Mouse (Mus musculus) intestine, embryonic 16.5 days (tissue): Measurements from ENCODE around the gene Pithd1. TPM values are rescaled to one million over a fixed set of nuclear protein-coding genes. Genes with fewer than 3 reads are reported as not detected.

Experiments used
- ATAC-seq: fragments of 200-750 bp; cut with Nextera tagmentation; 2 replicates; pipeline ENCODE4 v1.8.0; 2017; ENCODE audit warnings: moderate TSS enrichment, moderate library complexity
- H3K27ac ChIP-seq: fragments of 300-500 bp; sonication (generic); 2 replicates; pipeline ENCODE4 v1.5.1; 2014; ENCODE audit warnings: mild to moderate bottlenecking, low read length
- H3K27me3 ChIP-seq: fragments of 300-500 bp; sonication (generic); replicated peaks from 2 replicates; pipeline ENCODE4 v1.6.1; 2014; ENCODE audit warnings: low read length, control low read depth, mixed read lengths; ENCODE audit not compliant: control insufficient read depth, insufficient read depth
- H3K36me3 ChIP-seq: fragments of 300-500 bp; sonication (generic); 2 replicates; pipeline ENCODE4 v1.6.1; 2014; ENCODE audit warnings: low read length, control low read depth; ENCODE audit not compliant: control insufficient read depth, insufficient read depth
- H3K4me1 ChIP-seq: fragments of 300-500 bp; sonication (generic); 2 replicates; pipeline ENCODE4 v1.6.1; 2014; ENCODE audit warnings: low read length, control low read depth, mixed read lengths; ENCODE audit not compliant: control insufficient read depth, insufficient read depth
- H3K4me2 ChIP-seq: fragments of 300-500 bp; sonication (generic); 2 replicates; pipeline ENCODE4 v1.6.1; 2014; ENCODE audit warnings: low read depth, low read length, control low read depth
- H3K4me3 ChIP-seq: fragments of 300-500 bp; sonication (generic); 2 replicates; pipeline ENCODE4 v1.5.1; 2014; ENCODE audit warnings: mild to moderate bottlenecking, low read length
- H3K9ac ChIP-seq: fragments of 300-500 bp; sonication (generic); 2 replicates; pipeline ENCODE4 v1.6.1; 2014; ENCODE audit warnings: low read depth, low read length
- H3K9me3 ChIP-seq: fragments of 300-500 bp; sonication (generic); 2 replicates; pipeline ENCODE4 v1.6.1; 2016; ENCODE audit warnings: low read length, control low read depth; ENCODE audit not compliant: control insufficient read depth
- WGBS: fragments of 180-500 bp; shearing (Covaris S2); extraction: QIAGEN DNeasy Blood & Tissue Kit; methylation state at CpG from one replicate; pipeline ENCODE4 v1.1.7; 2014; 5-methylcytosine and 5-hydroxymethylcytosine counted together
- polyA plus RNA-seq: library from polyadenylated mRNA; unstranded; fragments of >200 nt; fragmentation: Nextera tagmentation; extraction: Ambion mirVana; gene quantifications from 2 replicates; pipeline ENCODE4 v1.2.1, GENCODE M21; 2015

Pithd1 gene
- polyA plus RNA-seq, 1 experiment from 2014 or later: 47.2 TPM

DNA sequence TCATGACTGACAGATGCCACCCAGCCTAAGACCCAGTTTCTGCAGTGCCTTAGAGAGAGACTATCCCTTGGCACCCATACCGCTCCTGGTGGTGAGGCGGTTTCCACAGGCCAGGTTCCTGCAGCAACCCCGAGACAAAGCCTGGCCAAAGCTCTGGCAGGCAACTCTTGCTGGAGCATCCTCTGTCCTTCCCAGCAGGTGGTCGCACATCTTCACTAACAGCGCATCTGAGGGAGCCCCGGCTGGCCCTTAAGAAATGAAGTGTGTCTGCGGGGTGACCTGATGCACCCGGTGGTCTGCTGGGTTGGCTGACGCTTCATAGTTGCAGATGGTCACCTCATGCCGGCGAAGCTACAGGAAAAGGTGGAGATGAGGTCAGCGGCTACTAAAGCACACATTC is 10.9 kb downstream of the Pithd1 start:
- H3K27me3 ChIP-seq: no peaks in the 10 kb centered on the region
- H3K9ac ChIP-seq: no peak overlapping the region
- H3K9me3 ChIP-seq: no peaks in the 10 kb centered on the region
- H3K4me1 ChIP-seq: peaks cover 11% of the 10 kb centered on the region
- peaks cover 6% of the 10 kb centered on the region; the same call in 1 of the 2 replicates for H3K36me3 ChIP-seq
- ATAC-seq: no peak
- no peak overlapping the region for H3K4me3 ChIP-seq
- WGBS: 91% methylated on average over 12 of the region's 12 CpGs
- H3K27ac ChIP-seq: no peak overlapping the region
- H3K4me2 ChIP-seq: no peak overlapping the region

DNA sequence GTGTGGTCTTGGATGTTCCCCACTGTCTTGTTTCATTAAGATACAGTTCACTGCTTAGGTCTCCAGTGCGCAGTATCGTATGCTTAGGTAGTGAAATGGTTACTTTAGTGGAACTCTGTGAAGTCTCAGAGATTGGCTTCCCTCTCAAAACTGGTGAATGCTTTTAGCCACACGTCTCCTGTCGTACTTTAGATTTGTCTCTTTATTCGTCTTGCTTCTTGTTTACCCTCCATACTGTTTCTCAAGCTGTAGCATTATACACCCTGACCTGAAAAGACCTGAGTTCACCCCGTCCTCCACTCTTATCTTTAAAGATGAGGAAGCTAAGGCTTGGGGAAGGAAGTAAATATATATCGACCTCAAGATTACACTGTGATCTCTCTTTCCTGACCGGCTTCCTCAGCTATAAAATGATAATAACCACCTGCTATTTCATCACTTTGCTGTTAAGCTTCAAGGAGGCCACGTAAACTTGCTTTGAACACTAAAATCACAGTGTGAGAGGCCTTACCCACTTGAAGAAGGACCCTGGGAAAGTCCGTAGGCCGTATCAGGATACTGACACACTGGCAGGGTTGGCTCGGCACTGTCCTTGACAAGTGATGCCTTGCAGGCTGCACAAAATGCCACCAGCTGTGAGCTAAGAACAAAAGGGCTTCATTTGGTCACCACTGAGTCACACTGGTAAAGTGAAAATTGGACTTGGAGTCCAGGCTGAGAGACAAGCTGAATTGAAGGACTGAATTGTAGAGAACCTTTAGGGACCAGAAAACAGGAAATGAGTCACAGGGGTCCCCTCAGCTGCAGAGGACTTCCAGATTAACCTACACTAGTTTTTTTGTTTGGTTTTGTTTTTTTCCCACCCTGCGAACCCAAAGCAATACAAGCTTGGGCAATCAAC is 13.9 kb downstream of the Pithd1 start:
- Histone ChIP-seq H3K4me3 (peak overlapping the region; percentile 98), H3K4me1 (peaks cover 18% of the 10 kb centered on the region), H3K9ac (peak overlapping the region; percentile 98), H3K27ac (peak overlapping the region; percentile 62), H3K9me3 (no peaks in the 10 kb centered on the region), H3K27me3 (no peaks in the 10 kb centered on the region), H3K36me3 (peaks cover 16% of the 10 kb centered on the region), H3K4me2 (peak overlapping the region; percentile 79)
- ATAC-seq: peak; percentile 21; the same call in 1 of the 2 replicates
- 54% methylated on average over 13 of the region's 13 CpGs for WGBS

DNA sequence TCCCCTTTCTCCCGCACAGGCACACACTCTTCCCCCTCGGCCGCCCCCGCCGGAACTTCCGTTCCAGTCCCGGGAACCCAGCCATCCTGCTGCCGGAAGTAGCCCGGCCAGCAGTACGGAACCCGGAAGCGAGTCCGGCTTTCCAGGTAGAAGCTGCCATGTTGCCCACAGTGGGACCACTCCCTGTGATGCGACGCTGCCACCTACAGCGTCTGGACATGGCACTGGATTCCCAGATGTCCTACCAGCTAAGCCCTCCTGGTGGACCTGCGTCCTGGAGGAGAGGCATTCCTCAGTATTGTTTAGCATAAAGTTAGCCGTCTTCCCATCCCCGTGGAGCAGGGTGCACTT is 14.5 kb downstream of the Pithd1 start, which contains the start of gene Lypla2:
Lypla2 (minus strand) TSS at position 71 of the 351 bp plus-strand sequence.
- Histone ChIP-seq H3K4me3 (peak within 1 kb of the TSS; percentile 98), H3K9ac (peak within 1 kb of the TSS; percentile 98), H3K4me2 (peak within 1 kb of the TSS; percentile 79), H3K27ac (peak within 1 kb of the TSS; percentile 74), H3K9me3 (no peaks in the 10 kb centered on the region), H3K36me3 (peaks cover 21% of the 10 kb centered on the region), H3K27me3 (no peaks in the 10 kb centered on the region), H3K4me1 (peaks cover 18% of the 10 kb centered on the region)
- under 1% methylated on average over 19 of the region's 19 CpGs for WGBS
- ATAC-seq: peak; percentile 87

DNA sequence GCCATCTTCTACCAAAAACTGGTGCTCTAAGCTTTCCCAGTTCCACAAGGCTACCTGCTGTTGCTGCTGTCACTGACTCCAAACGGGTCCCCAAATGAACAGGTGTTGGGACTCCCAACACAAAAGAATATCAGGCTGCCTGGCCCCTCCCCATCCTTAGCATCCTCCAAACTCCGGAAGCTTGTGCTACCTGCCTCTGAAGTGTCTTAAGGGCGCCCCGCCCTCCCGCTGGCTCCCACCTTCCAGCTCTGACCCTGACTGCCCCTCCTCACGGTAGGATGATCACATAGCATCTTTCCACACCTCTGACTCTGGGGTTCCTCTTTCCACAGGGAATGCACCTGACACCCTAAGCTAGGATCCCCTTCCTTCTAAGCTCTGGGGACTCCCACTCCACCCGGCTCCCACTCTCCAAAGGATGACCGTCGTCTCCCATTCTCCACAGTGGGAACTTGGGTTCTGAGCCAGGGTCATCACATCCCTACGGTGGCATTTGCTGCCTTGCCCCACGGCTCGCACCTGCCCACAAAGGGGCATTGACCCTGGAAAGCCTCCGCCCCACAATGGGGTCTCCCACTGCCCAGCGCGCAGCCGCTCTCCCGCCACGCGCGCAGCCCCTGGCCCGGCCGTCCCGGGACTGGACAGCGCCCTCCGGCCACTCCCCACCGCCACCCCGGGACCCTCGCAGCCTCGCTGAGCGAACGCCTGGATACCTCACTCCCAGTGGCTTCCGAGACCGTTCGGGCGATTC is 15.1 kb downstream of the Pithd1 start:
- Histone ChIP-seq H3K4me1 (peaks cover 18% of the 10 kb centered on the region), H3K9ac (peak overlapping the region; percentile 98), H3K27me3 (no peaks in the 10 kb centered on the region), H3K4me3 (peak overlapping the region; percentile 98), H3K4me2 (peak overlapping the region; percentile 79), H3K27ac (peak overlapping the region; percentile 74), H3K36me3 (peaks cover 21% of the 10 kb centered on the region), H3K9me3 (no peaks in the 10 kb centered on the region)
- WGBS: under 1% methylated on average over 35 of the region's 35 CpGs
- ATAC-seq: peak; percentile 62

DNA sequence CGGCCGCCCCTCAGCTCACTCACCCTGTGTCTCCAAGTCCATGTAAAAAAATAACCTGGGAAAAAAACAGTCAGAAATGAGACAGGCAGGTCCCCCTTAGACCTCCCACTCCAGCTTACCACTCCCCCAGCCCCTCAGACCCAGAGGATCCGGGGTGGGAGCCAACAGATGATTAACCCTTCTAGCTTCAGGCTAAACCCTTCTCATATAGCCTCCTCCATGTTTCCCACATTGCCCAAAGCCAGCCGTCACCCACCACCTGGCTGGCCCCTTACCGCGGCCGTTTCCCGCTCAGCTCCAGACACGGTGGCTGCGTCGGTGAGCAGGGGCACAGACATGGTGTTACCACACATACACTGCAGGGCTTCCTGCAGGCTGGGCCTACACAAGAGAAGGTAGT is 16.5 kb downstream of the Pithd1 start:
- H3K4me3 ChIP-seq: no peak overlapping the region
- 90% methylated on average over 11 of the region's 11 CpGs for WGBS

DNA sequence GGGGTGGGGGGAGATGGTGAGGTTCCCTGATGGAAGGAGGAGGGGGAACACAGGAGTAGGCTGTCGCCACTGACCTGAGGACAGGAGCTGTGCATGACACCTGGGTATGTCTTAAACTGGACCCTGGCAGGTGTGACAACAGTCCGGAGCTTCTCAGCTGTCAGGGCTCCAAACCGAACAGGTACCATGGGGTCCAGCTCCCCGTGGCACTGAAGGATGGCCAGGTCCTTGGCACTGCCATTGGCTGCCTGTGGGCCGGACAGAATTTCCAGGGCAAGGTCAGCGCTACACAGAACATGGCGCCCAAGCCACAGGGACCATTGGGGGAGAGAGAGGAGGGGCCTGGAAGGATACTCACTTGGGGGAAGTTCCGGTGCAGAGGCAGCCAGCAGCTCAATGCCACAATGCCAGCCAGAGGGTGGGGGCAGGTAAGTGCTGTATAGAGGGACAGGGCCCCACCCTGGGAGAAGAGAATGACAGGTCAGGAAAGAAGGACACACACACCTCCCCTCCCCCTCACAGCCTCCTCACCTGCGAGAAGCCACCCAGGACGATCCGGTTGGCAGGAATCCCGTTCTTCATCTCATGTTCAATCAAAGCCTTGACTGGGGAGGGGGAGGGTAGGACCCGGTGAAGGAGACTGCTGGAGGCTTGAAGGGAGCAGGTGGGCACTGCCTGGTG is 17.9 kb downstream of the Pithd1 start:
- no peak for ATAC-seq
- Histone ChIP-seq H3K36me3 (peaks cover 21% of the 10 kb centered on the region), H3K9me3 (no peaks in the 10 kb centered on the region), H3K4me3 (no peak overlapping the region), H3K4me2 (no peak overlapping the region), H3K4me1 (peaks cover 30% of the 10 kb centered on the region), H3K27me3 (no peaks in the 10 kb centered on the region), H3K9ac (no peak overlapping the region), H3K27ac (no peak overlapping the region)
- 90% methylated on average over 13 of the region's 13 CpGs for WGBS

More for the DNA sequence above, 16.5 kb downstream of the Pithd1 start:
- H3K9me3 ChIP-seq: no peaks in the 10 kb centered on the region
- H3K27ac ChIP-seq: no peak overlapping the region
- H3K4me1 ChIP-seq: peaks cover 18% of the 10 kb centered on the region
- ATAC-seq: no peak
- peaks cover 21% of the 10 kb centered on the region for H3K36me3 ChIP-seq
- no peaks in the 10 kb centered on the region for H3K27me3 ChIP-seq
- H3K9ac ChIP-seq: no peak overlapping the region
- H3K4me2 ChIP-seq: no peak overlapping the region

DNA sequence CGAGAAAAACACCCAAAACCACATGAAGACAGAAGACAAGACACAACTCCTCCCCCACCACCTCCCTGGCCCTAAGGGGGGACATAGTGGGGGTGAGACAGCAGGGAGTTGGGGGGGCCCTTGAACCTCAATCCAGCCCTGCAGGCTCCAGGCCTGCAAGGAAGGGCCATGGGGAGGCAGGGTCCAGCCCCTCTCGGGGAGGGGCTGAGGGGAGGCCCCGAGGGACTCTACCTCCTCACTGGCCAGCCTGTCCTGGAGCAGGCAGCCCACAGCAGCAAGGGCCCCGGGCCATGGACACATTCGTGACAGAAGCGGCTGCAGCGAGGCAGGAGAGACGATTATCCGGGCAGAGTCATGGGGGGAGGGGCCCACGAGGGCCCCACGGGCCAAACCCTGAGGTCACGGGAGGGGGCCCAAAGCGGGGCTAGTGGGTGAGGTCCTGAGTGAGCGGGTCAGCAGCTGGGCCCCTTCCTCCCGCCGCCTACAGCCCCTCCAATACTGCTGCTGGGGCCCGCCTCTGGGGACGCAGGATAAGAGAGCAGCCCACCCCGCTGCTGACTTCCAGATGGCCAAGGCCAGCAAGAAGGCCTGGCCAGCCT is 18.7 kb downstream of the Pithd1 start:
- Histone ChIP-seq H3K36me3 (peaks cover 21% of the 10 kb centered on the region), H3K27me3 (no peaks in the 10 kb centered on the region), H3K9ac (no peak overlapping the region), H3K27ac (no peak overlapping the region), H3K4me2 (no peak overlapping the region), H3K4me3 (no peak overlapping the region), H3K9me3 (no peaks in the 10 kb centered on the region), H3K4me1 (peaks cover 32% of the 10 kb centered on the region)
- ATAC-seq: no peak
- WGBS: 76% methylated on average over 18 of the region's 19 CpGs

DNA sequence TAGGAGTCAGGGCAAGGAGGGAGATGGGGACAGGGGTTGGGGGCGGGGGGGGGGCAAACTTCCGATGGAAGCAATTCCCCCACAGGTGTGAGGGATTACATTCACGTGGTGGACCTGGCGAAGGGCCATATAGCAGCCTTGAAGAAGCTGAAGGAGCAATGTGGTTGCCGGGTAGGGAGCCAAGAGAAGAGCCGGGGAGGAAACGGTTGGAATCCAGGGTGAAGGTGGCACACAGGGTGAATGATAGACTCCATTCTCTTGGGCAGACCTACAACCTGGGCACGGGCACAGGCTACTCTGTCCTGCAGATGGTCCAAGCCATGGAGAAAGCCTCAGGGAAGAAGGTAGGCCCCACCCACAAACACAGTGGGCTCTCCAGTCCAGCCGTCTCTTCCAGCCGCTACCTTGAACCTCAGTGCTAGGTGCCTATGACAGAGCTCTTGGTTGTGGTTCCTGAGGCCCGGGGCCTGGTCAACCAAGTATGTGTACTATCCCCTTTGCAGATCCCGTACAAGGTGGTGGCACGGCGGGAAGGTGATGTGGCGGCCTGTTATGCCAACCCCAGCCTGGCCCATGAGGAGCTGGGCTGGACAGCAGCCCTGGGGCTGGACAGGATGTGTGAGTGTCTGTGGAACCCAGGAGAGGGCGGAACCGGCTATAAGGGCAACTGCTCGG is 19.8 kb downstream of the Pithd1 start:
- H3K4me1 ChIP-seq: peaks cover 32% of the 10 kb centered on the region
- no peak overlapping the region for H3K4me3 ChIP-seq
- H3K36me3 ChIP-seq: peaks cover 21% of the 10 kb centered on the region
- H3K27me3 ChIP-seq: no peaks in the 10 kb centered on the region
- H3K4me2 ChIP-seq: no peak overlapping the region
- no peak overlapping the region for H3K9ac ChIP-seq
- 87% methylated on average over 18 of the region's 18 CpGs for WGBS
- no peaks in the 10 kb centered on the region for H3K9me3 ChIP-seq
- H3K27ac ChIP-seq: no peak overlapping the region
- no peak for ATAC-seq
